Comparison of ENCODE assay signal across 8 mouse cellular contexts in genomic region chr17:56462835-56463455, GRCm38 (mm10). TPM values are rescaled to one million over a fixed set of nuclear protein-coding genes. Genes with fewer than 3 reads are reported as not detected.
DNase-seq lines count a peak whose midpoint lies in the region; ATAC-seq and TF ChIP-seq lines count a peak whose summit lies in the region.

No protein-coding gene starts in this region.

- TF ChIP-seq POLR2A in liver, adult 2 months (IDR thresholded peaks at IDR 0.05; ENCODE audit: extremely low read depth, insufficient read depth, low read length), result no peak
- no peak for TF ChIP-seq POLR2A in myocyte (IDR thresholded peaks at IDR 0.05; ENCODE audit: insufficient read length, low read depth)

- H3K9ac ChIP-seq in liver, adult 2 months (ENCODE audit: low read depth, low read length), result no peak overlapping the region
- H3K9ac ChIP-seq in embryonic facial prominence, embryonic 15.5 days, result peak overlapping the region; percentile 1; the same call in 1 of the 2 replicates
- peak overlapping the region; percentile 71 for H3K9ac ChIP-seq in hindbrain, embryonic 16.5 days (ENCODE audit: low read depth, low read length)

- TF ChIP-seq CTCF in liver, adult 2 months (IDR thresholded peaks at IDR 0.05; ENCODE audit: low read depth, low read length), result no peak

- 18% methylated on average over 17 of the region's 17 CpGs for WGBS in liver, adult 2 months
- 2% methylated on average over 17 of the region's 17 CpGs for WGBS in embryonic facial prominence, embryonic 15.5 days
- WGBS in hindbrain, embryonic 16.5 days, result 4% methylated on average over 17 of the region's 17 CpGs

- H3K27me3 ChIP-seq in liver, adult 2 months (ENCODE audit: control insufficient read depth, insufficient read depth, low read length), result no peaks in the 10 kb centered on the region
- no peaks in the 10 kb centered on the region for H3K27me3 ChIP-seq in embryonic facial prominence, embryonic 15.5 days
- H3K27me3 ChIP-seq in hindbrain, embryonic 16.5 days (replicated peaks; ENCODE audit: control insufficient read depth, insufficient read depth, low read length), result no peaks in the 10 kb centered on the region
- H3K27me3 ChIP-seq in myocyte (ENCODE audit: control insufficient read depth, insufficient read depth, insufficient read length), result no peaks in the 10 kb centered on the region

- peak overlapping the region; percentile 89 for H3K4me2 ChIP-seq in embryonic facial prominence, embryonic 15.5 days (replicated peaks)
- H3K4me2 ChIP-seq in hindbrain, embryonic 16.5 days (ENCODE audit: low read length), result peak overlapping the region; percentile 89
- H3K4me2 ChIP-seq in myocyte (ENCODE audit: low read depth), result peak overlapping the region; percentile 67

- no peak overlapping the region for H3ac ChIP-seq in myocyte (ENCODE audit: control insufficient read depth, insufficient read length)

- H3K4me1 ChIP-seq in liver, adult 2 months (ENCODE audit: control insufficient read depth, insufficient read depth, low read length), result no peaks in the 10 kb centered on the region
- peaks cover 74% of the 10 kb centered on the region for H3K4me1 ChIP-seq in embryonic facial prominence, embryonic 15.5 days
- H3K4me1 ChIP-seq in hindbrain, embryonic 16.5 days (ENCODE audit: control insufficient read depth, insufficient read depth, low read depth, low read length), result peaks cover 60% of the 10 kb centered on the region

- peak; percentile 13 for ATAC-seq in embryonic facial prominence, embryonic 15.5 days (ENCODE audit: insufficient number of reproducible peaks, low FRiP score, low TSS enrichment, low read depth)
- ATAC-seq in hindbrain, embryonic 16.5 days, result no peak

- no peaks in the 10 kb centered on the region for H3K9me3 ChIP-seq in embryonic facial prominence, embryonic 15.5 days (replicated peaks)
- H3K9me3 ChIP-seq in hindbrain, embryonic 16.5 days (ENCODE audit: control insufficient read depth, low read length), result no peaks in the 10 kb centered on the region

- DNase-seq in liver, adult 2 months (ENCODE audit: extremely low read depth, low read depth, low spot score), result no peak
- no peak for DNase-seq in liver
- no peak for DNase-seq in adrenal gland, postnatal 36 days
- no peak for DNase-seq in urinary bladder, postnatal 25 days (ENCODE audit: low spot score)
- DNase-seq in testis, postnatal 10 days (ENCODE audit: low spot score), result no peak

- H3K79me2 ChIP-seq in liver, adult 2 months (ENCODE audit: control insufficient read depth, insufficient read depth, low read length), result no peaks in the 10 kb centered on the region
- H3K79me2 ChIP-seq in myocyte (ENCODE audit: control insufficient read depth, insufficient read depth), result peaks cover 63% of the 10 kb centered on the region

- H3K27ac ChIP-seq in liver, adult 2 months (replicated peaks; ENCODE audit: insufficient read depth, low read depth, low read length), result no peak overlapping the region
- H3K27ac ChIP-seq in embryonic facial prominence, embryonic 15.5 days (replicated peaks), result peak overlapping the region; percentile 97
- H3K27ac ChIP-seq in hindbrain, embryonic 16.5 days (ENCODE audit: low read depth, low read length), result peak overlapping the region; percentile 83

- H3K4me3 ChIP-seq in liver, adult 2 months (ENCODE audit: insufficient read depth, low read depth, low read length), result peak overlapping the region; percentile 39; the same call in 1 of the 2 replicates
- H3K4me3 ChIP-seq in embryonic facial prominence, embryonic 15.5 days (replicated peaks), result peak overlapping the region; percentile 69
- H3K4me3 ChIP-seq in hindbrain, embryonic 16.5 days (ENCODE audit: low read length), result peak overlapping the region; percentile 55
- peak overlapping the region; percentile 35 for H3K4me3 ChIP-seq in myocyte

- H3K36me3 ChIP-seq in liver, adult 2 months (ENCODE audit: control insufficient read depth, insufficient read depth, low read length), result no peaks in the 10 kb centered on the region
- peaks cover 3% of the 10 kb centered on the region; the same call in 1 of the 2 replicates for H3K36me3 ChIP-seq in embryonic facial prominence, embryonic 15.5 days
- H3K36me3 ChIP-seq in hindbrain, embryonic 16.5 days (ENCODE audit: control insufficient read depth, insufficient read depth, low read length), result peaks cover 2% of the 10 kb centered on the region; the same call in 1 of the 2 replicates
- peaks cover under 1% of the 10 kb centered on the region for H3K36me3 ChIP-seq in myocyte (ENCODE audit: control insufficient read depth, insufficient read depth)

TF ChIP-seq in myocyte, 11 proteins besides CTCF, POLR2A, EP300 and RAD21:
- TF ChIP-seq TCF3 (IDR thresholded peaks at IDR 0.05; ENCODE audit: insufficient read length, low read depth) (no peak), REST (IDR thresholded peaks at IDR 0.05; ENCODE audit: insufficient read depth, insufficient read length) (no peak), TCF12 (IDR thresholded peaks at IDR 0.05; ENCODE audit: insufficient read depth, poor library complexity, severe bottlenecking) (no peak), MAX (IDR thresholded peaks at IDR 0.05; ENCODE audit: low read depth) (no peak), USF1 (IDR thresholded peaks at IDR 0.05; ENCODE audit: low read depth) (no peak)

RNA-seq across cellular contexts. Expression of gene Ptprs, which starts 13.3 kb away (rescaled TPM):
- total RNA-seq in liver, adult 2 months (2014; rRNA removed), result 4.4 and 6.0 TPM in 2 replicates
- 7.5 and 10.2 TPM in 2 replicates for polyA plus RNA-seq in liver, adult 2 months (2012; rRNA removed)
- polyA plus RNA-seq in embryonic facial prominence, embryonic 15.5 days (2015; fragmentation: Nextera tagmentation; extraction: Ambion mirVana), result 116 and 118 TPM in 2 replicates
- polyA plus RNA-seq in hindbrain, embryonic 16.5 days (2015; fragmentation: Nextera tagmentation; extraction: Ambion mirVana), result 229 and 264 TPM in 2 replicates
- polyA plus RNA-seq in myocyte (2012; fragmentation: generic; extraction: Trizol), result 116 TPM
- total RNA-seq in adrenal gland, postnatal 36 days (2021), result 100 to 1,000 TPM; 157 to 172 TPM

RNA-seq across cellular contexts. Expression of gene Znrf4, which starts 49.3 kb away (rescaled TPM):
- not detected in 2 replicates for total RNA-seq in liver, adult 2 months (2014; rRNA removed)
- polyA plus RNA-seq in liver, adult 2 months (2012; rRNA removed), result not detected in 2 replicates
- polyA plus RNA-seq in embryonic facial prominence, embryonic 15.5 days (2015; fragmentation: Nextera tagmentation; extraction: Ambion mirVana), result not detected in 2 replicates
- not detected in 2 replicates for polyA plus RNA-seq in hindbrain, embryonic 16.5 days (2015; fragmentation: Nextera tagmentation; extraction: Ambion mirVana)
- not detected for polyA plus RNA-seq in myocyte (2012; fragmentation: generic; extraction: Trizol)
- not detected for total RNA-seq in adrenal gland, postnatal 36 days (2021)

Comparison
In these comparisons a context has a peak if more than half of its experiments do, and no peak if none do; other contexts are left out.
1. RNA of gene Ptprs, which starts 13.3 kb away (polyA plus RNA-seq): 229 to 264 TPM in hindbrain, embryonic 16.5 days, 116 to 118 TPM in embryonic facial prominence, embryonic 15.5 days and 116 TPM in myocyte (single experiment); 7.5 to 10.2 TPM in liver, adult 2 months; every median in the first group is over 10 times any median in the second.
2. Peak in every context shown above with its lines, with median percentiles within 50 percentile points of each other: H3K4me3 ChIP-seq and H3K4me2 ChIP-seq.